ENCODE assay signal across 9 mouse cellular contexts in genomic region chr7:63912924-63913723, GRCm38 (mm10). TPM values are rescaled to one million over a fixed set of nuclear protein-coding genes. Genes with fewer than 3 reads are reported as not detected.
A peak's percentile ranks its signal among the peaks of the same experiment; 100 is the strongest.
DNase-seq lines count a peak whose midpoint lies in the region; ATAC-seq and TF ChIP-seq lines count a peak whose summit lies in the region.
"Had no signal": no experiment of that assay in that cellular context is flagged by ENCODE, and none has a peak within 500 bp of the region (broad histone marks: within the 10 kb centered on the region; RNA-seq: fewer than 3 reads in every experiment).

No protein-coding gene starts in this region.

- H3K27ac ChIP-seq in layer of hippocampus, adult 2 months = peak overlapping the region; percentile 90
- peak overlapping the region; percentile 55 for H3K27ac ChIP-seq in MEL (ENCODE audit: control insufficient read depth, low read depth, low read length)
- H3K27ac ChIP-seq in embryonic facial prominence, embryonic 10.5 days (replicated peaks) = peak overlapping the region; percentile 63
- 0 out of 2 replicates have a peak overlapping the region, but pooled peaks have one; percentile 5 for H3K27ac ChIP-seq in midbrain, embryonic 12.5 days (replicated peaks)

- peak; percentile 50 for TF ChIP-seq CTCF in layer of hippocampus, adult 2 months (conservative IDR thresholded peaks at IDR 0.05)
- peak in 1 of 3 experiments; percentile 35; a peak in 2 of 6 replicates for TF ChIP-seq CTCF in MEL (IDR thresholded peaks at IDR 0.05 in 2 of 3, conservative IDR thresholded peaks at IDR 0.05 in 1 of 3; ENCODE audit: control insufficient read depth in 1 of 3, insufficient read depth in 1 of 3, low read depth in 2 of 3, low read length in 3 of 3, poor library complexity in 1 of 3, severe bottlenecking in 1 of 3)

- peak; percentile 27 for TF ChIP-seq RAD21 in MEL (IDR thresholded peaks at IDR 0.05; ENCODE audit: low read depth, low read length)

- ATAC-seq in midbrain, embryonic 12.5 days (ENCODE audit: low FRiP score, low read depth) = peak; percentile 32; the same call in 1 of the 2 replicates
- ATAC-seq in erythroblast, adult 5-6 weeks (replicated peaks; ENCODE audit: low FRiP score, poor library complexity, severe bottlenecking) = no peak

- TF ChIP-seq POLR2A in MEL (IDR thresholded peaks at IDR 0.05; ENCODE audit: control insufficient read depth in 1 of 2, insufficient read depth in 1 of 2, low read depth in 1 of 2, low read length in 2 of 2, poor library complexity in 1 of 2) = no peak

- no peaks in the 10 kb centered on the region for H3K27me3 ChIP-seq in MEL (ENCODE audit: control insufficient read depth in 1 of 2, insufficient read depth in 2 of 2, low read length in 2 of 2)
- no peaks in the 10 kb centered on the region for H3K27me3 ChIP-seq in embryonic facial prominence, embryonic 10.5 days (replicated peaks; ENCODE audit: low read depth, poor library complexity, severe bottlenecking)
- H3K27me3 ChIP-seq in midbrain, embryonic 12.5 days = no peaks in the 10 kb centered on the region

- WGBS in embryonic facial prominence, embryonic 10.5 days = 32% methylated on average over 12 of the region's 12 CpGs
- WGBS in midbrain, embryonic 12.5 days = 15% methylated on average over 12 of the region's 12 CpGs

- H3K79me2 ChIP-seq in MEL (ENCODE audit: control insufficient read depth, insufficient read depth, low read length, poor library complexity) = peaks cover 36% of the 10 kb centered on the region

- H3K4me1 ChIP-seq in MEL (ENCODE audit: control insufficient read depth in 1 of 2, insufficient read depth in 2 of 2, low read length in 2 of 2) = peaks cover 25 to 62% of the 10 kb centered on the region in 2 experiments
- peaks cover 62% of the 10 kb centered on the region for H3K4me1 ChIP-seq in embryonic facial prominence, embryonic 10.5 days
- peaks cover 54% of the 10 kb centered on the region for H3K4me1 ChIP-seq in midbrain, embryonic 12.5 days

- no peak overlapping the region for H3K9ac ChIP-seq in MEL (ENCODE audit: control insufficient read depth, low read depth, low read length, poor library complexity, severe bottlenecking)
- H3K9ac ChIP-seq in midbrain, embryonic 12.5 days (replicated peaks) = no peak overlapping the region

- H3K36me3 ChIP-seq in MEL (ENCODE audit: control insufficient read depth in 1 of 2, insufficient read depth in 2 of 2, low read length in 2 of 2) = peaks cover 0 to 50% of the 10 kb centered on the region in 2 experiments; a peak in 2 of 4 replicates
- H3K36me3 ChIP-seq in embryonic facial prominence, embryonic 10.5 days (replicated peaks) = 0 out of 2 replicates have a peak, but pooled peaks cover 3% of the 10 kb centered on the region
- H3K36me3 ChIP-seq in midbrain, embryonic 12.5 days = 0 out of 2 replicates have a peak, but pooled peaks cover 5% of the 10 kb centered on the region

- H3K9me3 ChIP-seq in MEL (replicated peaks; ENCODE audit: insufficient read depth, low read length) = no peaks in the 10 kb centered on the region
- no peaks in the 10 kb centered on the region for H3K9me3 ChIP-seq in embryonic facial prominence, embryonic 10.5 days
- no peaks in the 10 kb centered on the region for H3K9me3 ChIP-seq in midbrain, embryonic 12.5 days

- TF ChIP-seq EP300 in MEL (IDR thresholded peaks at IDR 0.05; ENCODE audit: low read depth in 1 of 2, low read length in 2 of 2) = no peak

- DNase-seq in layer of hippocampus, adult 2 months (ENCODE audit: low spot score in 2 of 2) = no peak
- DNase-seq in layer of hippocampus, adult 11-12 months (ENCODE audit: low spot score) = no peak
- DNase-seq in MEL (ENCODE audit: low read depth, low spot score) = peak; percentile 47
- DNase-seq in embryonic facial prominence, embryonic 10.5 days (ENCODE audit: low spot score) = no peak
- no peak for DNase-seq in cerebellum, postnatal 25 days
- DNase-seq: adrenal gland, adult 8-10 months had no signal

- no peak overlapping the region for H3K4me2 ChIP-seq in midbrain, embryonic 12.5 days (replicated peaks)

- no peak overlapping the region for H3K4me3 ChIP-seq in layer of hippocampus, adult 2 months
- no peak overlapping the region; a peak in 1 of 4 replicates for H3K4me3 ChIP-seq in MEL (ENCODE audit: control insufficient read depth in 1 of 2, insufficient read depth in 1 of 2, low read depth in 2 of 2, low read length in 2 of 2)
- no peak overlapping the region for H3K4me3 ChIP-seq in embryonic facial prominence, embryonic 10.5 days
- no peak overlapping the region for H3K4me3 ChIP-seq in midbrain, embryonic 12.5 days

TF ChIP-seq in MEL, 35 proteins besides CTCF, POLR2A, EP300 and RAD21:
- TF ChIP-seq BHLHE40 (IDR thresholded peaks at IDR 0.05; ENCODE audit: borderline replicate concordance, low read depth, low read length) (no peak), ZMIZ1 (IDR thresholded peaks at IDR 0.05; ENCODE audit: low read depth, low read length) (no peak), MYB (IDR thresholded peaks at IDR 0.05; ENCODE audit: low read depth, low read length) (no peak), POLR2AphosphoS2 (IDR thresholded peaks at IDR 0.05; ENCODE audit: low read length) (no peak), ELF1 (IDR thresholded peaks at IDR 0.05; ENCODE audit: low read depth, low read length) (no peak), SIN3A (IDR thresholded peaks at IDR 0.05; ENCODE audit: low read length) (0 out of 2 replicates have a peak, but pooled peaks have one; percentile 38), MEF2A (IDR thresholded peaks at IDR 0.05; ENCODE audit: extremely low read depth, insufficient replicate concordance, low read depth, low read length, poor library complexity, severe bottlenecking) (no peak), MAZ (IDR thresholded peaks at IDR 0.05; ENCODE audit: low read depth, low read length) (no peak), MAX (IDR thresholded peaks at IDR 0.05; ENCODE audit: low read length) (peak; percentile 51; the same call in 1 of the 2 replicates), MYC (IDR thresholded peaks at IDR 0.05; ENCODE audit: low read depth, low read length) (peak; percentile 54; the same call in 1 of the 2 replicates), HCFC1 (IDR thresholded peaks at IDR 0.05; ENCODE audit: low read depth, low read length) (no peak), SMC3 (IDR thresholded peaks at IDR 0.05; ENCODE audit: low read depth, low read length) (peak; percentile 31), ZNF384 (IDR thresholded peaks at IDR 0.05; ENCODE audit: low read depth, low read length) (peak; percentile 71), POLR2AphosphoS5 (IDR thresholded peaks at IDR 0.05; ENCODE audit: borderline replicate concordance, low read depth, low read length) (no peak), UBTF (IDR thresholded peaks at IDR 0.05; ENCODE audit: borderline replicate concordance, insufficient read depth, low read depth, low read length) (no peak)
TF ChIP-seq in MEL: peak in this region for 5.

RNA-seq across cellular contexts. Expression of gene E030018B13Rik, which starts 3.5 kb away (rescaled TPM):
- total RNA-seq in layer of hippocampus, adult 2 months (2021) = not detected
- total RNA-seq in MEL (2012; rRNA removed) = not detected in 2 replicates
- under 1 TPM in 1 of 2 experiments, not detected in 1; 0.07 TPM for polyA plus RNA-seq in MEL (2012; ENCODE audit: insufficient read depth in 1 of 2, insufficient read length in 2 of 2, low read depth in 1 of 2, low replicate concordance in 2 of 2, missing spikeins in 1 of 2)
- polyA plus RNA-seq in embryonic facial prominence, embryonic 10.5 days (2016; fragmentation: Nextera tagmentation; extraction: Ambion mirVana) = not detected in 2 replicates
- not detected in 2 replicates for polyA plus RNA-seq in midbrain, embryonic 12.5 days (2016; fragmentation: Nextera tagmentation; extraction: Ambion mirVana)
- total RNA-seq in erythroblast, adult 5-6 weeks (2015; ENCODE audit: low replicate concordance) = not detected in 2 replicates
- not detected in 2 replicates for total RNA-seq in erythroblast, adult 5-6 weeks (2017; ENCODE audit: low replicate concordance)
- total RNA-seq: layer of hippocampus, adult 18-20 months had no signal

RNA-seq across cellular contexts. Expression of gene Klf13, which starts 25.6 kb away (rescaled TPM):
- total RNA-seq in layer of hippocampus, adult 2 months (2021) = 100 to 1,000 TPM; 200 to 216 TPM
- total RNA-seq in MEL (2012; rRNA removed) = 20.5 and 21.6 TPM in 2 replicates
- polyA plus RNA-seq in MEL (2012; ENCODE audit: insufficient read depth in 1 of 2, insufficient read length in 2 of 2, low read depth in 1 of 2, low replicate concordance in 2 of 2, missing spikeins in 1 of 2) = 100 to 1,000 TPM in 1 of 2 experiments, 10 to 100 TPM in 1; 26.9 to 118 TPM
- 22.1 and 23.9 TPM in 2 replicates for polyA plus RNA-seq in embryonic facial prominence, embryonic 10.5 days (2016; fragmentation: Nextera tagmentation; extraction: Ambion mirVana)
- polyA plus RNA-seq in midbrain, embryonic 12.5 days (2016; fragmentation: Nextera tagmentation; extraction: Ambion mirVana) = 30.7 and 31.8 TPM in 2 replicates
- total RNA-seq in erythroblast, adult 5-6 weeks (2015; ENCODE audit: low replicate concordance) = 29.4 and 32.6 TPM in 2 replicates
- 16.7 and 36.9 TPM in 2 replicates for total RNA-seq in erythroblast, adult 5-6 weeks (2017; ENCODE audit: low replicate concordance)

Comparison
In these comparisons a context has a peak if more than half of its experiments do, and no peak if none do; other contexts are left out.
1. H3K27ac ChIP-seq: peak in every context shown above with its lines; median percentile 90 in layer of hippocampus, adult 2 months; 63 in embryonic facial prominence, embryonic 10.5 days; 55 in MEL; 5 in midbrain, embryonic 12.5 days.